Comparison of ENCODE assay signal across 8 mouse cellular contexts in the genomic region with DNA sequence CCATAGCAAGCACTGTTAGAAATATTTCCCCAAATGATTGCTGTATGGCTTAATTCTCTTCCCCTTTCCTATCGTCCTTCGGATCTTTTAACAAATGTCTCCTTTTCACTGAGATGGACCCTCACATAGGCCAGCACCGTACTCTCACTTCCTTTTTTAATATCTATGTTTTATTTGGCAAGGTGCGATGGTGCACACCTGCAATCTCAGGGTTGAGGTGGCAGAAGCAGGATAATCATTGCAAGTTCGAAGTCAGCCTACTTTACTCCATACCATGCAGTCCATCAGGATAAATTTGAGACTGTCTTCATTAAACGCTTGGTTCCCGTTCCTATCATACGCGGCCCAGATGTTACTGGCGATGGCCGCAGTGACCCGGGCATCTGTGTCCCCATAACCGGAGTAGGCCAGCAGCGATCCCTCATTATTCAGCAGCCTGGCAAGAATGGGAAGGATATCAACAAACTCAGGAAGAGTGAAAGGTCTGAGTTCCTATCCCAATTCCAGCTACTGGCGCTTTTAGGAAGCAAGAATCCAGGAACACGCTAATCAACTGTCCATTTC. TPM values are rescaled to one million over a fixed set of nuclear protein-coding genes. Genes with fewer than 3 reads are reported as not detected.
DNase-seq lines count a peak whose midpoint lies in the region; ATAC-seq and TF ChIP-seq lines count a peak whose summit lies in the region.

No protein-coding gene starts in this region.

- peak overlapping the region; percentile 99 for H3K27ac ChIP-seq in gastrocnemius, adult 2 months
- H3K27ac ChIP-seq in thymus, adult 2 months (ENCODE audit: control insufficient read depth, insufficient read depth, low read length): no peak overlapping the region
- peak overlapping the region; percentile 83 for H3K27ac ChIP-seq in liver, embryonic 13.5 days

- 5% methylated on average over 16 of the region's 16 CpGs for WGBS in thymus, adult 2 months
- 10% methylated on average over 16 of the region's 16 CpGs for WGBS in liver, embryonic 13.5 days (ENCODE audit: insufficient replicate concordance)

- no peak for ATAC-seq in liver, embryonic 13.5 days (ENCODE audit: low read depth)

- H3K27me3 ChIP-seq in thymus, adult 2 months (ENCODE audit: control insufficient read depth, insufficient read depth, low read length): no peaks in the 10 kb centered on the region
- no peaks in the 10 kb centered on the region for H3K27me3 ChIP-seq in liver, embryonic 13.5 days

- H3K4me1 ChIP-seq in thymus, adult 2 months (replicated peaks; ENCODE audit: control insufficient read depth, insufficient read depth, low read length): peaks cover 12% of the 10 kb centered on the region
- H3K4me1 ChIP-seq in liver, embryonic 13.5 days (replicated peaks): peaks cover 50% of the 10 kb centered on the region

- TF ChIP-seq POLR2A in thymus, adult 2 months (IDR thresholded peaks at IDR 0.05; ENCODE audit: control insufficient read depth, extremely low read depth, insufficient read depth, low read length, poor library complexity): no peak

- H3K36me3 ChIP-seq in thymus, adult 2 months (ENCODE audit: control insufficient read depth, insufficient read depth, low read length): no peaks in the 10 kb centered on the region
- H3K36me3 ChIP-seq in liver, embryonic 13.5 days: peaks cover 21% of the 10 kb centered on the region

- DNase-seq in gastrocnemius, adult 2 months: no peak
- DNase-seq in gastrocnemius, postnatal 14 days: no peak
- no peak for DNase-seq in thymus, adult 2 months
- no peak for DNase-seq in thymus, adult 18-20 months
- no peak for DNase-seq in liver, embryonic 13.5 days
- no peak for DNase-seq in ovary, postnatal 10 days (ENCODE audit: low spot score)
- no peak for DNase-seq in T-cell, adult 2 months (ENCODE audit: low spot score)
- DNase-seq in MN1 (ENCODE audit: low spot score): no peak

- H3K4me3 ChIP-seq in gastrocnemius, adult 2 months: peak overlapping the region; percentile 92
- peak overlapping the region; percentile 92 for H3K4me3 ChIP-seq in thymus, adult 2 months (ENCODE audit: control insufficient read depth, insufficient read depth, low read length)
- H3K4me3 ChIP-seq in liver, embryonic 13.5 days (replicated peaks): peak overlapping the region; percentile 83

- intact Hi-C loops in gastrocnemius, adult 2 months (cut with DNase I): no loop called here
- intact Hi-C loops in gastrocnemius, postnatal 14 days (cut with DNase I; ENCODE audit: low total_unique reads): no loop called here

- peak overlapping the region; percentile 92 for H3K9ac ChIP-seq in liver, embryonic 13.5 days

- TF ChIP-seq CTCF in gastrocnemius, adult 2 months (IDR thresholded peaks at IDR 0.05): no peak
- no peak for TF ChIP-seq CTCF in thymus, adult 2 months (IDR thresholded peaks at IDR 0.05; ENCODE audit: borderline replicate concordance, control insufficient read depth, extremely low read depth, insufficient read depth, low read length, poor library complexity)

- no peaks in the 10 kb centered on the region for H3K9me3 ChIP-seq in liver, embryonic 13.5 days (replicated peaks)

- H3K4me2 ChIP-seq in liver, embryonic 13.5 days: peak overlapping the region; percentile 96

RNA-seq across cellular contexts. Expression of a gene that starts 0.7 kb away (rescaled TPM):
- 100 to 1,000 TPM in 1 of 2 experiments, 10 to 100 TPM in 1; 70.9 to 104 TPM for total RNA-seq in gastrocnemius, adult 2 months (2021)
- 10 to 100 TPM; 78.3 to 80.4 TPM for total RNA-seq in gastrocnemius, postnatal 14 days (2021)
- polyA plus RNA-seq in thymus, adult 2 months (2012; rRNA removed): 128 and 141 TPM in 2 replicates
- 88.4 and 95.9 TPM in 2 replicates for polyA plus RNA-seq in liver, embryonic 13.5 days (2015; fragmentation: Nextera tagmentation; extraction: Ambion mirVana)

RNA-seq across cellular contexts. Expression of a gene that starts 1.4 kb away (rescaled TPM):
- 10 to 100 TPM; 78.2 to 90.2 TPM for total RNA-seq in gastrocnemius, adult 2 months (2021)
- total RNA-seq in gastrocnemius, postnatal 14 days (2021): 10 to 100 TPM; 42.0 to 45.5 TPM
- polyA plus RNA-seq in thymus, adult 2 months (2012; rRNA removed): 80.5 and 82.1 TPM in 2 replicates
- polyA plus RNA-seq in liver, embryonic 13.5 days (2015; fragmentation: Nextera tagmentation; extraction: Ambion mirVana): 20.7 and 22.8 TPM in 2 replicates

RNA-seq across cellular contexts. Expression of a gene that starts 4.1 kb away (rescaled TPM):
- total RNA-seq in gastrocnemius, adult 2 months (2021): not detected
- not detected for total RNA-seq in gastrocnemius, postnatal 14 days (2021)
- 6.3 and 9.3 TPM in 2 replicates for polyA plus RNA-seq in thymus, adult 2 months (2012; rRNA removed)
- 0.15 TPM in 1 of 2 replicates, not detected in the other for polyA plus RNA-seq in liver, embryonic 13.5 days (2015; fragmentation: Nextera tagmentation; extraction: Ambion mirVana)

RNA-seq across cellular contexts. Expression of a gene that starts 20.0 kb away (rescaled TPM):
- total RNA-seq in gastrocnemius, adult 2 months (2021): under 1 TPM; 0.15 to 0.20 TPM
- 1 to 10 TPM in 1 of 2 experiments, under 1 TPM in 1; 0.64 to 1.6 TPM for total RNA-seq in gastrocnemius, postnatal 14 days (2021)
- polyA plus RNA-seq in thymus, adult 2 months (2012; rRNA removed): 22.0 and 24.2 TPM in 2 replicates
- polyA plus RNA-seq in liver, embryonic 13.5 days (2015; fragmentation: Nextera tagmentation; extraction: Ambion mirVana): 1.2 and 1.5 TPM in 2 replicates

RNA-seq across cellular contexts. Expression of a gene that starts 23.5 kb away (rescaled TPM):
- total RNA-seq in gastrocnemius, adult 2 months (2021): 10 to 100 TPM; 41.1 to 54.8 TPM
- 10 to 100 TPM; 80.7 to 98.2 TPM for total RNA-seq in gastrocnemius, postnatal 14 days (2021)
- polyA plus RNA-seq in thymus, adult 2 months (2012; rRNA removed): 196 and 206 TPM in 2 replicates
- polyA plus RNA-seq in liver, embryonic 13.5 days (2015; fragmentation: Nextera tagmentation; extraction: Ambion mirVana): 187 and 206 TPM in 2 replicates
